Mouse (Mus musculus): ENCODE measurements around the gene Zkscan1.

GRCm38 (mm10) chr5:138138585-138138984 lies 53.7 kb downstream of the Zkscan1 start:
- no peak for TF ChIP-seq POLR2A (IDR thresholded peaks at IDR 0.05; ENCODE audit: borderline replicate concordance, low read depth, low read length)
- TF ChIP-seq CTCF (IDR thresholded peaks at IDR 0.05; ENCODE audit: low read depth, low read length), result no peak

All from bone marrow macrophage, adult 2 months (primary cell).